Mouse (Mus musculus): ENCODE results near the gene Gpr160. TPM values are rescaled to one million over a fixed set of nuclear protein-coding genes. Genes with fewer than 3 reads are reported as not detected.

Gene Gpr160
- polyA plus RNA-seq, 1 experiment from 2014 or later, result 1.6 TPM

GRCm38 (mm10) chr3:30860705-30861104 is 5.0 kb downstream of the Gpr160 start:
- no peak for ATAC-seq (ENCODE audit: low FRiP score, low read depth)
- no peaks in the 10 kb centered on the region for H3K36me3 ChIP-seq

GRCm38 (mm10) chr3:30863712-30864435 is 8.1 kb downstream of the Gpr160 start:
- WGBS, result 84% methylated on average over 5 of the region's 5 CpGs
- Histone ChIP-seq H3K36me3 (no peaks in the 10 kb centered on the region), H3K4me1 (replicated peaks) (no peaks in the 10 kb centered on the region), H3K27ac (replicated peaks) (no peak overlapping the region), H3K9me3 (no peaks in the 10 kb centered on the region), H3K4me2 (no peak overlapping the region), H3K4me3 (no peak overlapping the region), H3K27me3 (no peaks in the 10 kb centered on the region), H3K9ac (no peak overlapping the region)
- no peak for ATAC-seq (ENCODE audit: low FRiP score, low read depth)

More at GRCm38 (mm10) chr3:30860705-30861104, 5.0 kb downstream of the Gpr160 start:
- Histone ChIP-seq H3K4me3 (no peak overlapping the region), H3K4me2 (no peak overlapping the region), H3K4me1 (replicated peaks) (peaks cover 6% of the 10 kb centered on the region), H3K9ac (no peak overlapping the region), H3K27me3 (peaks cover 10% of the 10 kb centered on the region; the same call in 1 of the 2 replicates), H3K27ac (replicated peaks) (no peak overlapping the region), H3K9me3 (no peaks in the 10 kb centered on the region)
- WGBS, result 86% methylated on average over 4 of the region's 4 CpGs

GRCm38 (mm10) chr3:30864640-30865039 is 8.9 kb downstream of the Gpr160 start:
- no peak overlapping the region for H3K4me2 ChIP-seq
- no peak overlapping the region for H3K4me3 ChIP-seq
- 82% methylated on average over 1 of the region's 1 CpGs for WGBS
- H3K36me3 ChIP-seq, result no peaks in the 10 kb centered on the region
- ATAC-seq (ENCODE audit: low FRiP score, low read depth), result no peak
- H3K27ac ChIP-seq (replicated peaks), result no peak overlapping the region
- H3K9me3 ChIP-seq, result no peaks in the 10 kb centered on the region
- no peak overlapping the region for H3K9ac ChIP-seq
- no peaks in the 10 kb centered on the region for H3K27me3 ChIP-seq
- no peaks in the 10 kb centered on the region for H3K4me1 ChIP-seq (replicated peaks)

GRCm38 (mm10) chr3:30868176-30868575 is 12.4 kb downstream of the Gpr160 start:
- Histone ChIP-seq H3K27me3 (no peaks in the 10 kb centered on the region), H3K4me2 (no peak overlapping the region), H3K27ac (replicated peaks) (no peak overlapping the region), H3K4me3 (no peak overlapping the region), H3K4me1 (replicated peaks) (no peaks in the 10 kb centered on the region), H3K36me3 (no peaks in the 10 kb centered on the region), H3K9me3 (no peaks in the 10 kb centered on the region), H3K9ac (no peak overlapping the region)
- ATAC-seq (ENCODE audit: low FRiP score, low read depth), result no peak
- WGBS, result 80% methylated on average over 5 of the region's 5 CpGs

- Histone ChIP-seq H3K27me3 (no peaks in the 10 kb centered on the region), H3K4me3 (no peak overlapping the region), H3K36me3 (no peaks in the 10 kb centered on the region), H3K9ac (no peak overlapping the region), H3K4me1 (replicated peaks) (no peaks in the 10 kb centered on the region), H3K4me2 (no peak overlapping the region), H3K9me3 (no peaks in the 10 kb centered on the region), H3K27ac (replicated peaks) (no peak overlapping the region)
- WGBS, result 69% methylated on average over 5 of the region's 5 CpGs
- ATAC-seq (ENCODE audit: low FRiP score, low read depth), result no peak
These were observed 12.9 kb downstream of the Gpr160 start for GRCm38 (mm10) chr3:30868625-30869024.

GRCm38 (mm10) chr3:30869995-30870394 is 14.2 kb downstream of the Gpr160 start:
- Histone ChIP-seq H3K36me3 (no peaks in the 10 kb centered on the region), H3K4me3 (no peak overlapping the region), H3K27ac (replicated peaks) (no peak overlapping the region), H3K4me1 (replicated peaks) (no peaks in the 10 kb centered on the region), H3K9ac (no peak overlapping the region), H3K9me3 (no peaks in the 10 kb centered on the region), H3K27me3 (no peaks in the 10 kb centered on the region), H3K4me2 (no peak overlapping the region)
- 83% methylated on average over 1 of the region's 1 CpGs for WGBS
- ATAC-seq (ENCODE audit: low FRiP score, low read depth), result no peak

GRCm38 (mm10) chr3:30876709-30877108 is 21.0 kb downstream of the Gpr160 start:
- no peaks in the 10 kb centered on the region for H3K36me3 ChIP-seq
- no peak overlapping the region for H3K4me3 ChIP-seq
- 92% methylated on average over 6 of the region's 6 CpGs for WGBS
- no peaks in the 10 kb centered on the region for H3K4me1 ChIP-seq (replicated peaks)
- no peak for ATAC-seq (ENCODE audit: low FRiP score, low read depth)
- no peaks in the 10 kb centered on the region for H3K27me3 ChIP-seq
- H3K9me3 ChIP-seq, result no peaks in the 10 kb centered on the region
- H3K4me2 ChIP-seq, result no peak overlapping the region
- H3K27ac ChIP-seq (replicated peaks), result no peak overlapping the region
- no peak overlapping the region for H3K9ac ChIP-seq

GRCm38 (mm10) chr3:30887449-30887848 is 31.7 kb downstream of the Gpr160 start:
- no peaks in the 10 kb centered on the region for H3K36me3 ChIP-seq
- no peaks in the 10 kb centered on the region for H3K27me3 ChIP-seq
- ATAC-seq (ENCODE audit: low FRiP score, low read depth), result no peak
- H3K4me3 ChIP-seq, result no peak overlapping the region
- H3K4me2 ChIP-seq, result no peak overlapping the region
- 86% methylated on average over 3 of the region's 3 CpGs for WGBS
- no peaks in the 10 kb centered on the region for H3K9me3 ChIP-seq
- no peak overlapping the region for H3K9ac ChIP-seq
- no peaks in the 10 kb centered on the region for H3K4me1 ChIP-seq (replicated peaks)
- no peak overlapping the region for H3K27ac ChIP-seq (replicated peaks)

GRCm38 (mm10) chr3:30889014-30889413 is 33.3 kb downstream of the Gpr160 start:
- 0 out of 2 replicates have a peak, but pooled peaks cover 2% of the 10 kb centered on the region for H3K36me3 ChIP-seq
- no peak overlapping the region for H3K9ac ChIP-seq
- 21% methylated on average over 1 of the region's 1 CpGs for WGBS
- H3K9me3 ChIP-seq, result no peaks in the 10 kb centered on the region
- H3K4me2 ChIP-seq, result no peak overlapping the region
- H3K4me1 ChIP-seq (replicated peaks), result no peaks in the 10 kb centered on the region
- no peak overlapping the region for H3K27ac ChIP-seq (replicated peaks)
- H3K4me3 ChIP-seq, result no peak overlapping the region
- H3K27me3 ChIP-seq, result no peaks in the 10 kb centered on the region
- ATAC-seq (ENCODE audit: low FRiP score, low read depth), result no peak

GRCm38 (mm10) chr3:30896721-30897120 is 41.0 kb downstream of the Gpr160 start:
- Histone ChIP-seq H3K4me2 (no peak overlapping the region), H3K27me3 (no peaks in the 10 kb centered on the region), H3K4me3 (no peak overlapping the region), H3K9ac (no peak overlapping the region), H3K27ac (replicated peaks) (no peak overlapping the region), H3K4me1 (replicated peaks) (no peaks in the 10 kb centered on the region), H3K36me3 (peaks cover 24% of the 10 kb centered on the region; the same call in 1 of the 2 replicates), H3K9me3 (no peaks in the 10 kb centered on the region)
- WGBS, result 85% methylated on average over 5 of the region's 5 CpGs
- ATAC-seq (ENCODE audit: low FRiP score, low read depth), result no peak

GRCm38 (mm10) chr3:30899407-30899806 is 43.7 kb downstream of the Gpr160 start:
- no peak overlapping the region for H3K9ac ChIP-seq

GRCm38 (mm10) chr3:30904658-30905057 is 48.9 kb downstream of the Gpr160 start:
- Histone ChIP-seq H3K4me2 (no peak overlapping the region), H3K9ac (no peak overlapping the region), H3K27me3 (no peaks in the 10 kb centered on the region), H3K4me3 (no peak overlapping the region), H3K27ac (replicated peaks) (no peak overlapping the region), H3K4me1 (replicated peaks) (no peaks in the 10 kb centered on the region), H3K9me3 (no peaks in the 10 kb centered on the region), H3K36me3 (peaks cover 15% of the 10 kb centered on the region)
- ATAC-seq (ENCODE audit: low FRiP score, low read depth), result no peak
- 82% methylated on average over 1 of the region's 1 CpGs for WGBS

More at GRCm38 (mm10) chr3:30899407-30899806, 43.7 kb downstream of the Gpr160 start:
- Histone ChIP-seq H3K4me1 (replicated peaks) (no peaks in the 10 kb centered on the region), H3K9me3 (no peaks in the 10 kb centered on the region), H3K4me3 (no peak overlapping the region), H3K4me2 (no peak overlapping the region), H3K36me3 (peaks cover 21% of the 10 kb centered on the region; the same call in 1 of the 2 replicates), H3K27ac (replicated peaks) (no peak overlapping the region), H3K27me3 (no peaks in the 10 kb centered on the region)
- 97% methylated on average over 8 of the region's 8 CpGs for WGBS
- ATAC-seq (ENCODE audit: low FRiP score, low read depth), result no peak

- Histone ChIP-seq H3K27ac (replicated peaks) (no peak overlapping the region), H3K9ac (no peak overlapping the region), H3K9me3 (no peaks in the 10 kb centered on the region), H3K4me3 (no peak overlapping the region), H3K27me3 (no peaks in the 10 kb centered on the region), H3K36me3 (peaks cover 55% of the 10 kb centered on the region), H3K4me2 (no peak overlapping the region), H3K4me1 (replicated peaks) (no peaks in the 10 kb centered on the region)
- no peak for ATAC-seq (ENCODE audit: low FRiP score, low read depth)
- WGBS, result 92% methylated on average over 4 of the region's 4 CpGs
These were observed 61.4 kb downstream of the Gpr160 start for GRCm38 (mm10) chr3:30917160-30917559.

All from hindbrain, embryonic 15.5 days (tissue).